Mouse (Mus musculus): Measurements from ENCODE around the gene Prdm5.

Prdm5 gene

GRCm38 (mm10) chr6:65834013-65834412, 55.2 kb downstream of the Prdm5 start:
- DNase-seq: no peak

GRCm38 (mm10) chr6:65842579-65842978, 63.8 kb downstream of the Prdm5 start:
- no peak for DNase-seq

GRCm38 (mm10) chr6:65849127-65849526, 70.3 kb downstream of the Prdm5 start:
- no peak for DNase-seq

- DNase-seq: no peak
Measured at GRCm38 (mm10) chr6:65849687-65850086, 70.9 kb downstream of the Prdm5 start.

DNA sequence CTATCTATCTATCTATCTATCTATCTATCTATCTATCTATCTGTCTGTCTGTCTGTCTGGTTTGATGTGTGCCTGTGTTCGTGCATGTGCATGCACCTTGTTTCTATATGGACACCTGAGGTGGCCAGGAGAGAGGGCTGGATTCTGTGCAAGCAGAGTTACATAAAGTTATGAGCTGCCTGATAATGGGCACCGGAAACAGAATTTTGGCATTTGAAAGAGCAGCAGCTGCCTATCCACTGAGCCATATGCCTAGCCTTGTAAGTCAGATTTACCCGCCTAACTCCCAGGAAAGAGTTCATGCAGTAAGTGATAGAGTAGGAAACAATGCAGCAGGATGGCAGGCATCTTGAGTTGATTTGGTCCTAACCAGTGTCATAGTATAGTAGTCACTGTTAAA, 71.4 kb downstream of the Prdm5 start:
- no peak for DNase-seq

- no peak for DNase-seq
Measured at GRCm38 (mm10) chr6:65854020-65854419, 75.2 kb downstream of the Prdm5 start.

GRCm38 (mm10) chr6:65854585-65854984, 75.8 kb downstream of the Prdm5 start:
- no peak for DNase-seq

- DNase-seq: no peak
Measured at GRCm38 (mm10) chr6:65860609-65861008, 81.8 kb downstream of the Prdm5 start.

DNA sequence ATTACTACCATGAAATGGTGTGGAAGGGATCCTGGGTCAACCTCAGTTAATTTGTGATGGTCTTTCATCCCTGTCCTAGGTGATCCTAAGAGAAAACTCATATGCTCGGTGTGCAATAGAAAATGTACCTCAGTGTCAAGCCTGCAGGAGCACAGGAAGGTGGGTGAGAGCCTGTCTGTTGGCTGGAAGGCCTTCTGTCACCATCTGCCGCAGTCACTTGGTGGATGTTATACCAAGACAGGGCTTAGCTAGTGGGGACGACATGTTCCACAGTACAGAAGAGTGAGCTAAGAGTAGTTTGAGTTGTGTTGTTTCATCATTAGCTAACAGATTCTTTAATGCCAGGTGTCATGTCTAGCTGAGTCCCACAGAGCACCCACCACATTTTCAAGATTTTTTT, 84.0 kb downstream of the Prdm5 start:
- no peak for DNase-seq

GRCm38 (mm10) chr6:65864233-65864632, 85.4 kb downstream of the Prdm5 start:
- no peak for DNase-seq

GRCm38 (mm10) chr6:65864919-65865318, 86.1 kb downstream of the Prdm5 start:
- DNase-seq: no peak

DNA sequence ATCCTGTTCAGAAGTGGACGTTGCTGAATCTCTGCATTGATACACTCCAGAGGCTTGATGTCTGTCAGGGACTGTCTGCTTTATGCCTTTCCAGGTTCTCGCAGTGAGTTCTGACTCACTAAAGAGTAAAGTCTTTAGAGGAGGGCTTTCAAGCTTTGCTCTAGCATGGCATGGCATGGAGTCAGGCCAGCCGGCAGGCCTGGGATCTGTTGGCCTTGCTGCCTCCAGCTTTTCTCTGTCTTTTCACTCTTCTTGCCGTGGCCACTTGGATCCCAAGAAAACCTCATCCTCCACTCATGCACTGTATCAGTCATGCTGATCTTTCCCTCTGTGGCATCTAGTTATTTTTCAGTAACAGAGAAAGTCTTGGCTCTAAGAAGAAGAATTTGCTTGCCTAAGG, 87.1 kb downstream of the Prdm5 start:
- no peak for DNase-seq

DNA sequence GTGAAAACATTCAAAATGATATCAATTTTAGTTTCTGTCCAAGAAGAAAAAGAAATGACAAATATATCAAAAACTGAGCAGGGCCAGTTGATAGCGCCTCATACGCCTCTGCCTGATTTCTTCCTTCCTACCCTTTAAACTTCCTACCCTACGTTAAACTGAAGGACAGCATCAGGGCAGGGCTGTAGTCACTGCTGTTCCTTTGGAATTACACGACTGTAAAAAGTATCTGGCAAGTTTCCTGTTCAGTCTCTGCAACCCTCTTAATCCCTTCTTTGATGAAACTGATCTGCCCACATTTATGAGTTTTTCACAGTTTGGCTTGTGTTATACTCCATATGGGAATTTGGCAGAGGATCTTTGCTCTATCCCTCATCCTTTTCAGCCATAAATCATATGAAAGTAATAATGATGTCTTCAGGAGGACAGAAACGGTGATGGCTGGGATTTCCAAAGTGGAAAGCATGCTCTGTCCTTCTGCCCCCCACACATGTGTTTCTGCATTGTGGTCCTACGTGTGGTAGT, 93.0 kb downstream of the Prdm5 start:
- no peak for DNase-seq

DNA sequence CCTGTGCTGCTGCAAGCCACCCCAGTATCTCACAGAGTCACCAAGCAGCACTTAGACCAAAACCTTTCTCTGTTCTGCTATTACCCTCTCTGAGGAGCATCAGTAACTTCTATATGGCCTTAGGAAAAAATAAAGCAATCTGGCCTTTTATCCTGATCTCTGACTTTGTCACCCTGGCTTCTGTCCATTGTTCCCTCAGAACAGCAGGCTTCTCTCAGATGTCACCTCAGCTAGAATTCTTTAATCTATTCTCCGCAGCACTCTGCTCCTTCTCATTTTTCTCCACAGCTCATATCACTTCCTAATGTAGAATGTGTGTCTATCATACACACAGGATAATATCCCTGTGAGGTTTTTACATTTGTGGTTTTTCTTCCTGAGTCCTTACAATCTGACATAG, 99.5 kb downstream of the Prdm5 start:
- DNase-seq: no peak

DNA sequence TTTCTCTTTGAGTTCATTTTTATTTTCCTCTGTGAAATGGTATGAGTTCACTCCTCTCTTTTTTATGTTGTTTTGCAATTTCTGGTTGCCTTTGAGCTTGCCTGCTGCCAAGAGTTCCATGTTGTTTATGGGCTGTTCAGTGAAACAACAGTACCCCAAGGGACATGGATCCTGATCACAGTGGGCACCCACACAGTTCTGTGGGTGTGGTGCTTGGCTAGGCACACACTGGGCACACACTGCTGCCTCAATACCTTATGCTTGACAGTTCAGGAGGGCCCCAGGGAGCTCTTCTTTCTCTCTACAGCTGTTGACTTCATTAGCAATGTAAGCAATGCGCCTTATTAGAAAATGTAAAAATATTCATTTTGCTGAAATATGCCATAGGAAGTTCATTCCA, 110.0 kb downstream of the Prdm5 start:
- DNase-seq: no peak

- no peak for DNase-seq
Measured at GRCm38 (mm10) chr6:65892045-65892660, 113.4 kb downstream of the Prdm5 start.

DNA sequence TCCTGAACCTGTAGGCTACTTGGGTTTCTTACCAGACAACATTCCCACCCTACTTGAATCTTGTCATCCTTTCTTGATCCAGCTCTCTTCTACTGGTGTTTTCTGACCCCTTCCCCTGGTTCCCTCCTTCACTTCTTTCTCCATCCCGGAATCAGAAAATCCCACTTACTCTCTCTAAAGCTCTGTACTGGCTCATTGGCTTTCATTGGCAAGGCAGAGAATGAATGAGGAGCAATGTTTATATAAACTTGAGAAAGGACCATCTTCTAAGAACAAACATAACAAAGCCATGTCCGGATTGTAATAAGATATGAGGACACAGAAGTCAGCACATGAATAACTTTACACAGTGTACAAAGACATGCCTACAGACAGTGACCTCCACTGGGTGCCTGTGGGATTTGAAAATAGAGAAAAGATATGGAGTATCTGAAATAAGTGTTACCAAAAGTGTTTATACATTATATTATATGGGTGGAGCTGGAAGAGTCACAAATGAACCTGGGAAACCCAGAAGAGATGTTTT, 127.9 kb downstream of the Prdm5 start:
- no peak for DNase-seq

- no peak for DNase-seq
Measured at GRCm38 (mm10) chr6:65915421-65915820, 136.6 kb downstream of the Prdm5 start.

GRCm38 (mm10) chr6:65921703-65922102, 142.9 kb downstream of the Prdm5 start:
- no peak for DNase-seq

DNA sequence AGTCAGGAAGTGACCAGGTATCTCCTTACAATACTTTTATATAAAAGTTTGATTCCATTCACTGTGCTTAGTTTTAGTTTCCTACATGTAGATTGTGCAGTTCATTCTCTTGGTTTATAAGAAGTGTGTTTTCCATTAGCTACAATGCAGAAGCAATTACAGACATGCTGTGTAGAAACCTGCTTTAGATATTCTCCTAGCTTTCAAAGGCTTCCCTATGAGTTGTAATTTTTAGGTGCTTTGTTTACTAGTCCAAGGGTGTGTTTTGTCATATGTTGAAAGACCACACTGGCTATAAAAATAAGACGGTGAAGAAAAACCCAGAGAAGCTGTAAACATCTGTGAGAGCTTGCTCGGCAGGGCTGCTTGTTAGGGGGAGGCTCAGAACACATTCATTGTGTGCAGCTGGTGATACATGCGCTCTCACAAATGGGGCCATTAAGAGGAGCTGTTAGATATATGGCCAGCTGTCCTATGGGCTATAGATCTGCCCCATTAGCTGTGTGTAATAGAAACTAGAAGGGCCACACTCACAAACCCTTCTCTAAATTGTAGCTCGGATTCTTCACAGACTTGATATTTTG, 144.8 kb downstream of the Prdm5 start:
- no peak for DNase-seq

DNA sequence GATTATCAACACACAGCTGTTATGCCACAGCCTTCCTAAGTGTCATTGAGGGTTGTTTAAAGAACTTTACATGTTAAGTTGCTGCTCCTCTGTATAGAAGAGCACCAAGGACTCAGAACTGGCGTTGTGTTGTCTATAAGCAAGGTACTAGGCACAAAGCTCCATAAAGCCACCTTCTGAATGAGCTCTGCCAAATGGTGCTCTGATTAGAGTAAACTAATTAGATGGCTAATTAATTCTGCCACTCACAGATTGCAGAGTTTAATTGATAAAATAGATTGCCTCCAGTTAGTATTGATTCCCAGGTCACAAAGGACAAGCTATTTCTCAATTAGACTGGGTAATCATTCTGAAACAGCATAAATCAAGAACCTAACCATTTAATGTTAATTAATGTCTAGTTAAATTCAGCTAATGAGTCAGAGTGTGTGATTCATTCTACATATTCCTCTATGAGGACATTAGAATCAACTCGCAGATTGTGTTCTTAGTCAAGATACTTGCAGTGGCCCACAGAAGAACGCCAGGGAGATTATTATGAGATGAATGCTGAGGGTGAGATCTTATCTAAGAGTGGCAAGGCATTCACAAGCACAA, 147.0 kb downstream of the Prdm5 start:
- DNase-seq: no peak

DNA sequence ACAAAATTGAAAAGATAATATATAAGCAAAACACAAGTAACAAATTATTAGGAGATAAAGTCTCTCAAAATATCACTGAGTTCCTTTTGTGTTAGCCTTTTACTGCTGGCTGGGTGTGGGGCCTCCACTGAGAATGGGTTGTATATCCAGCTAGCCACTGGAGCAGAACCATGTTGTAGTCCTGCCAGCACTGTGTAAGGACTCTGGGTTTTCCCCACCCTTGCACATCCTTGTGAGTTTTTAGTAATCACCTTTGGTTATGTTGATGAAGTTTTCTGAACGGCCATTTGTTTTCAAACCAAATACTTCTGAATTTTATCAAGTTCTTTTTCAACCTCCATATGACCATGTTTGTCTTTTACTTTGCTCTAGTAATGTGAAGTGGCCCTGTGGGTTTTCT, 151.7 kb downstream of the Prdm5 start:
- DNase-seq: no peak

GRCm38 (mm10) chr6:65932776-65933175, 154.0 kb downstream of the Prdm5 start:
- DNase-seq: no peak

- no peak for DNase-seq
Measured at GRCm38 (mm10) chr6:65933177-65933576, 154.4 kb downstream of the Prdm5 start.

Measured in right cerebral cortex, postnatal 25 days (tissue).